Mouse (Mus musculus) intestine, postnatal 0 days (tissue): ENCODE measurements around the gene Zfp212. TPM values are rescaled to one million over a fixed set of nuclear protein-coding genes. Genes with fewer than 3 reads are reported as not detected.

ENCODE experiments used
- ATAC-seq: fragments of 200-750 bp; cut with Nextera tagmentation; 2 replicates; pipeline ENCODE4 v1.8.0; 2017; ENCODE audit warnings: mild to moderate bottlenecking, moderate TSS enrichment, moderate library complexity
- H3K27ac ChIP-seq: fragments of 300-500 bp; sonication (generic); 2 replicates; pipeline ENCODE4 v1.5.1; 2014; ENCODE audit warnings: mild to moderate bottlenecking, low read depth, low read length, moderate library complexity
- H3K27me3 ChIP-seq: fragments of 300-500 bp; sonication (generic); replicated peaks from 2 replicates; pipeline ENCODE4 v1.6.1; 2014; ENCODE audit warnings: low read length, mixed read lengths; ENCODE audit not compliant: control insufficient read depth, insufficient read depth
- H3K36me3 ChIP-seq: fragments of 300-500 bp; sonication (generic); 2 replicates; pipeline ENCODE4 v1.6.1; 2014; ENCODE audit warnings: mild to moderate bottlenecking, moderate library complexity; ENCODE audit not compliant: control insufficient read depth, insufficient read depth
- H3K4me1 ChIP-seq: fragments of 300-500 bp; sonication (generic); replicated peaks from 2 replicates; pipeline ENCODE4 v1.6.1; 2014; ENCODE audit warnings: antibody characterized with exemption, low read length, mixed read lengths; ENCODE audit not compliant: control insufficient read depth, insufficient read depth
- H3K4me2 ChIP-seq: fragments of 300-500 bp; sonication (generic); replicated peaks from 2 replicates; pipeline ENCODE4 v1.6.1; 2014; ENCODE audit warnings: low read depth, mild to moderate bottlenecking, moderate library complexity
- H3K4me3 ChIP-seq: fragments of 300-500 bp; sonication (generic); 2 replicates; pipeline ENCODE4 v1.5.1; 2014; ENCODE audit warnings: low read depth, low read length
- H3K9ac ChIP-seq: fragments of 300-500 bp; sonication (generic); 2 replicates; pipeline ENCODE4 v1.6.1; 2014; ENCODE audit warnings: mild to moderate bottlenecking, low read depth, low read length
- H3K9me3 ChIP-seq: fragments of 300-500 bp; sonication (generic); 2 replicates; pipeline ENCODE4 v1.6.1; 2016; ENCODE audit warnings: mixed run types; ENCODE audit not compliant: control insufficient read depth
- CTCF ChIP-seq: sonication (generic); IDR thresholded peaks from 2 replicates; pipeline ENCODE4 v1.5.1; 2016; ENCODE audit warnings: low read depth, mild to moderate bottlenecking, control low read depth, antibody characterized with exemption, moderate library complexity
- WGBS: fragments of 180-500 bp; shearing (Covaris S2); extraction: QIAGEN DNeasy Blood & Tissue Kit; methylation state at CpG from one replicate; pipeline ENCODE4 v1.1.7; 2014; 5-methylcytosine and 5-hydroxymethylcytosine counted together
- polyA plus RNA-seq: library from polyadenylated mRNA; unstranded; fragments of >200 nt; fragmentation: Nextera tagmentation; extraction: Ambion mirVana; gene quantifications from 2 replicates; pipeline ENCODE4 v1.2.1, GENCODE M21; 2015

Zfp212 gene
- polyA plus RNA-seq, 1 experiment from 2014 or later = 8.8 TPM

DNA sequence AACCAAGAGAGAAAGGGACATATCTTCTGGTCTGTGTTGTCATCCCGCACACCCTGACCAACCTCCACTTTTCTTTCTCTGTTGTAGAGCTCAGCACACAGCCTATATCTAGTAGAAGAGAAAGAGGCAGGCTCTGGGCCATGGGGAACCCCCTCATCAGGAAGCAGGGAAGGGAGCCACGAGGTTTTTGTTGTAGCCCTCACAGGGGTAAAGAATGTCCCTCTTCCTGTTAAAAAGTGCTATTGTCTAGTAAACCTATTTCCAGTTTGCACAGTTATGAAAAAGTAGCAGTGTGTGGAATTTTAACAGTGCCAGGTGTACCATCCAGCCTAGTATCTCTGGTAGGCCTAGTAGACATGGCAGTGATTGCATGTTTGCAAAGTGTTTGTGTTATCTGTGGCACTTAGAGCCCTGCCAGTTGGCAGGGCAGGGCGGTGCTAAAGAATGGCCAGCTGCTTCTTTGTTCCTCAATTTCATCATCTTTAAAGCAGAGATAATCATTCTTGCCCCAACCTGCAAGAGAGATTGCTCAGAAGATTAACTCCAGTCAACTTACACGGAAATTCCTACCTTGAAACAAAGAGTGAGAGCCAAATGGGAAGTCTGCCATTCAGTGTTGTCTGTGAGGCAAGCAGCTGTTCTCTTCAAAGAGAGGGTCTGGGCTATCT lies 41.1 kb upstream of the Zfp212 start:
- peaks cover 8% of the 10 kb centered on the region; the same call in 1 of the 2 replicates for H3K4me1 ChIP-seq
- WGBS = 37% methylated on average over 4 of the region's 4 CpGs
- H3K36me3 ChIP-seq = peaks cover 38% of the 10 kb centered on the region
- H3K27ac ChIP-seq = peak overlapping the region; percentile 35; the same call in 1 of the 2 replicates
- no peaks in the 10 kb centered on the region for H3K27me3 ChIP-seq
- H3K4me3 ChIP-seq = 0 out of 2 replicates have a peak overlapping the region, but pooled peaks have one; percentile 93
- ATAC-seq = no peak
- TF ChIP-seq CTCF = no peak
- no peaks in the 10 kb centered on the region for H3K9me3 ChIP-seq
- peak overlapping the region; percentile 81 for H3K4me2 ChIP-seq
- peak overlapping the region; percentile 17; the same call in 1 of the 2 replicates for H3K9ac ChIP-seq

DNA sequence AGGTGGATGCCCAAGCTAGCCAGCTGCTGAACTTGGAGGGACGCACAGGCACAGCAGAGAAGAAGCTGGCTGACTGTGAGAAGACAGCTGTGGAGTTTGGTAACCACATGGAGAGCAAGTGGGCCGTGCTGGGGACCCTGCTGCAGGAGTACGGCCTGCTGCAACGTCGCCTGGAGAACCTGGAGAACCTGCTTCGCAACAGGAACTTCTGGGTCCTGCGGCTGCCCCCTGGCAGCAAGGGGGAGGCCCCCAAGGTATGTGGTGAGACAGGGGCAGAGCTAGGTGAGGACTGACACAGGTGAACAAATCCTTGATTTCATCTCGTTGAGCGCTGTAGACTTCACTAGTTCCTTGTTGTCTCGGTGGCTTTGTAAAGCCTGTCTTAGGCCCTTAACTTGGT lies 40.1 kb upstream of the Zfp212 start:
- peaks cover 47% of the 10 kb centered on the region for H3K36me3 ChIP-seq

DNA sequence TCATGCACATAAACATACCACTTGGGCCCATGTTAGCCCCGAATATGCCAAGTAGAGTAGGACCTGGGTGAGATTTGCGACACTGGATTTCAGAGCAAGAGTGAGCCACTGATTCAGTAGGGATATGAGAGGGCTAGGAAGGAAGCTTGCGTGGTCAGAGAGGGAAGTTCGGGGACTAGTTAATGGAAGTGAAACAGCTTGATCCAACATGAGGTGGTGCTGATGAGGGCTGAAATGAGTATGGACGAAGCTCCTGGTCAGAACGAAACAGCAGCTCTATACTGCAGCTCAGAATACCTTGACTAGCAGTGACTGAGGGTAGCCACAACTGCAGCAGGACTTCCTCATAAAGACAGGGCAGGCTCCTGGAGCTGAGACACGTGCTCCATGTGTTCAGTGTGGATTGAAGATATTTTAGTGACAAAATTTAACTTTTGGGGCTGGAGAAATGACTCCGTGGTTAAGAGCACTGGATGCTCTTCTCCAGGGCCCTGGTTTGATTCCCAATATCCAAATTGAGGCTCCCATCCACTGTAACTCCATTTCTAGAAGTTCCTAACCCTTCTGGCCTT lies 31.4 kb upstream of the Zfp212 start:
- Histone ChIP-seq H3K27me3 (no peaks in the 10 kb centered on the region), H3K36me3 (peaks cover 71% of the 10 kb centered on the region), H3K9ac (no peak overlapping the region), H3K27ac (no peak overlapping the region), H3K4me1 (no peaks in the 10 kb centered on the region), H3K4me2 (no peak overlapping the region), H3K4me3 (no peak overlapping the region), H3K9me3 (no peaks in the 10 kb centered on the region)
- no peak for ATAC-seq
- TF ChIP-seq CTCF = no peak
- WGBS = 85% methylated on average over 8 of the region's 8 CpGs

More for the DNA sequence above, 40.1 kb upstream of the Zfp212 start:
- no peak overlapping the region; the same call in 1 of the 2 replicates for H3K4me2 ChIP-seq
- no peak for ATAC-seq
- H3K9me3 ChIP-seq = no peaks in the 10 kb centered on the region
- H3K27ac ChIP-seq = no peak overlapping the region
- 88% methylated on average over 10 of the region's 10 CpGs for WGBS
- TF ChIP-seq CTCF = no peak
- no peak overlapping the region for H3K9ac ChIP-seq
- no peak overlapping the region for H3K4me3 ChIP-seq
- H3K27me3 ChIP-seq = no peaks in the 10 kb centered on the region
- peaks cover 8% of the 10 kb centered on the region; the same call in 1 of the 2 replicates for H3K4me1 ChIP-seq

DNA sequence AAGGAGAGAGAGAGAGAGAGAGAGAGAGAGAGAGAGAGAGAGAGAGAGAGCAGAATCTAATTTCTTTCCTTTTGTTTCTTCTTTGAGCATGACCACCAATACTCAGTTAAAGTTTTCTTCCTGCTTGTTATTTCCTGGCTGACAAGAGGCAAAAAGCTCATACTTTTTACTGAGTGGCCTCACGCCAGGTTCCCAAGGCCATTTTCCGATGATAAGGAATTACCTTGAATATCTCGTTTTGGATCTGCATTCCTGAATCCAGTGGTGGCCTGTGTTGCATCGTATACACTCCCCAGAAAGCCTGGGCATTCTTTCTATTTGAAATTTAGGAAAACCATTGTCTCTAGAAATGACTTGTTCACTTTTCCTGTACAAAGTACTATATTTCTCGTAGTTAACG lies 20.9 kb upstream of the Zfp212 start:
- no peaks in the 10 kb centered on the region for H3K9me3 ChIP-seq
- no peaks in the 10 kb centered on the region for H3K4me1 ChIP-seq
- H3K4me3 ChIP-seq = no peak overlapping the region
- ATAC-seq = no peak
- H3K36me3 ChIP-seq = peaks cover 49% of the 10 kb centered on the region
- no peak for TF ChIP-seq CTCF
- no peak overlapping the region for H3K9ac ChIP-seq
- H3K27me3 ChIP-seq = no peaks in the 10 kb centered on the region
- H3K27ac ChIP-seq = no peak overlapping the region
- no peak overlapping the region for H3K4me2 ChIP-seq
- 76% methylated on average over 6 of the region's 6 CpGs for WGBS

DNA sequence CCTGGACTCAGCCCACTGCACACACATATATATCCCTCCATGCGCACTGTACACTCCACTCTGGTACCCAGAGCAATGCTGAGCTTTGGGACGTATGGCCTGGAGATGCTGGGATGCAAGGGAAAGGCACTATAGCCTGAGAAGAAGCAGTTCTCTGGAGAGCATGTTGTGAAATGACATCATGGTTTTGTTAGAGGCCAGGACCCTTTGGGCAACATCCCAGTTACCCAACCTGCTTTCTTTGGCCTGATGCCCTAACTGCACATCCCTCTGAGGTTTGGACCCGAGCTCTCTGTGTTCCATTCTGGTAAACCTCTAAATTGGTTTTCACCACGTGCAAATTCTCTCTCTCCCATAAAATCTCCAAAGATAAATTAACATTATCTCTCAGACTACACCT lies 16.7 kb upstream of the Zfp212 start:
- no peak overlapping the region for H3K4me3 ChIP-seq
- TF ChIP-seq CTCF = no peak
- whole genome bisulfite sequencing = 70% methylated on average over 4 of the region's 4 CpGs
- no peaks in the 10 kb centered on the region for H3K9me3 ChIP-seq
- H3K36me3 ChIP-seq = peaks cover 62% of the 10 kb centered on the region
- H3K4me1 ChIP-seq = no peaks in the 10 kb centered on the region
- H3K27me3 ChIP-seq = no peaks in the 10 kb centered on the region
- no peak overlapping the region for H3K4me2 ChIP-seq
- no peak overlapping the region for H3K27ac ChIP-seq
- H3K9ac ChIP-seq = no peak overlapping the region
- no peak for ATAC-seq

DNA sequence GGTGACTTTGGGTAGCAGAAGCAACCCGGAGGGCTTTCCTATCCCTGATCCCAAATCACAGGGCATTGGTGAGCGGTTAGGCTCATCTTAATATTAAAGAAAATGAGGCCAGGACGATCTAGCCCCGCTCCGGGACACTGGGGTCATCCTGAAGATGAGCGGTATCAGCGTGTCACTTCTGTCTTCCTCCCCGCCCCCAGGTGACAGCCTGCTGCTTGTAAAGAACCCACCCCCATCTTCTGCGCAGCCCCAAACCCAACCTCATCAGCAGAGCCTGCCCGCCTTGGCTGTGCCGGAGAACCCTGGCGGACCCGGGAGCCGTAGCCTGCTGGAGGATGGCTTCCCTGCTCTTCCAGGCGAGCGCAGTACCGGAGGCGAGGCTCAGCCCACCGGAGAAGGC lies 15.9 kb upstream of the Zfp212 start:
- Histone ChIP-seq H3K4me3 (no peak overlapping the region), H3K9me3 (no peaks in the 10 kb centered on the region), H3K27me3 (no peaks in the 10 kb centered on the region), H3K4me2 (no peak overlapping the region), H3K36me3 (peaks cover 59% of the 10 kb centered on the region), H3K4me1 (no peaks in the 10 kb centered on the region), H3K9ac (no peak overlapping the region), H3K27ac (no peak overlapping the region)
- 76% methylated on average over 18 of the region's 19 CpGs for WGBS
- ATAC-seq = no peak
- TF ChIP-seq CTCF = no peak
